Mouse (Mus musculus) neural tube, embryonic 15.5 days (tissue): ENCODE results near the gene Snap23. TPM values are rescaled to one million over a fixed set of nuclear protein-coding genes. Genes with fewer than 3 reads are reported as not detected.

Experiments used
- ATAC-seq: fragments of 200-750 bp; cut with Nextera tagmentation; 2 replicates; pipeline ENCODE4 v1.8.0; 2017; ENCODE audit warnings: mild to moderate bottlenecking, moderate TSS enrichment, moderate library complexity; ENCODE audit not compliant: low FRiP score
- H3K27ac ChIP-seq: fragments of 300-500 bp; sonication (generic); replicated peaks from 2 replicates; pipeline ENCODE4 v1.5.1; 2015; ENCODE audit warnings: mild to moderate bottlenecking, inconsistent platforms
- H3K27me3 ChIP-seq: fragments of 300-500 bp; sonication (generic); replicated peaks from 2 replicates; pipeline ENCODE4 v1.6.1; 2015; ENCODE audit warnings: inconsistent platforms
- H3K36me3 ChIP-seq: fragments of 300-500 bp; sonication (generic); 2 replicates; pipeline ENCODE4 v1.6.1; 2015; ENCODE audit warnings: inconsistent platforms
- H3K4me1 ChIP-seq: fragments of 300-500 bp; sonication (generic); 2 replicates; pipeline ENCODE4 v1.6.1; 2015; ENCODE audit warnings: inconsistent platforms
- H3K4me2 ChIP-seq: fragments of 300-500 bp; sonication (generic); 2 replicates; pipeline ENCODE4 v1.6.1; 2015; ENCODE audit warnings: inconsistent platforms, mild to moderate bottlenecking, moderate library complexity
- H3K4me3 ChIP-seq: fragments of 300-500 bp; sonication (generic); replicated peaks from 2 replicates; pipeline ENCODE4 v1.5.1; 2015; ENCODE audit warnings: mild to moderate bottlenecking, inconsistent platforms
- H3K9ac ChIP-seq: fragments of 300-500 bp; sonication (generic); replicated peaks from 2 replicates; pipeline ENCODE4 v1.6.1; 2015; ENCODE audit warnings: mild to moderate bottlenecking, inconsistent platforms
- H3K9me3 ChIP-seq: fragments of 300-500 bp; sonication (generic); replicated peaks from 2 replicates; pipeline ENCODE4 v1.6.1; 2016; ENCODE audit warnings: inconsistent platforms
- WGBS: fragments of 180-500 bp; shearing (Covaris S2); methylation state at CpG from one replicate; pipeline ENCODE4 v1.1.7; 2015; ENCODE audit warnings: mixed read lengths; 5-methylcytosine and 5-hydroxymethylcytosine counted together
- polyA plus RNA-seq: library from polyadenylated mRNA; unstranded; fragments of >200 nt; fragmentation: Nextera tagmentation; extraction: Ambion mirVana; gene quantifications from 2 replicates; pipeline ENCODE4 v1.2.1, GENCODE M21; 2015

The Snap23 gene
- polyA plus RNA-seq, 1 experiment from 2014 or later: 17.1 TPM

- peaks cover 55% of the 10 kb centered on the region for H3K36me3 ChIP-seq
- H3K27me3 ChIP-seq: no peaks in the 10 kb centered on the region
- no peak overlapping the region for H3K9ac ChIP-seq
- H3K4me2 ChIP-seq: no peak overlapping the region
- H3K4me3 ChIP-seq: no peak overlapping the region
- no peaks in the 10 kb centered on the region for H3K9me3 ChIP-seq
- no peak for ATAC-seq
- 96% methylated on average over 1 of the region's 1 CpGs for WGBS
- H3K27ac ChIP-seq: no peak overlapping the region
- H3K4me1 ChIP-seq: no peaks in the 10 kb centered on the region
These were observed 24.8 kb downstream of the Snap23 start for GRCm38 (mm10) chr2:120592227-120592626.

- H3K9me3 ChIP-seq: no peaks in the 10 kb centered on the region
- no peak overlapping the region for H3K9ac ChIP-seq
- WGBS: 91% methylated on average over 2 of the region's 2 CpGs
- H3K27me3 ChIP-seq: no peaks in the 10 kb centered on the region
- H3K27ac ChIP-seq: no peak overlapping the region
- H3K36me3 ChIP-seq: peaks cover 57% of the 10 kb centered on the region
- H3K4me3 ChIP-seq: no peak overlapping the region
- no peaks in the 10 kb centered on the region for H3K4me1 ChIP-seq
- no peak for ATAC-seq
- H3K4me2 ChIP-seq: no peak overlapping the region
These were observed 30.3 kb downstream of the Snap23 start for GRCm38 (mm10) chr2:120597734-120598133.

GRCm38 (mm10) chr2:120599506-120599905 is 32.0 kb downstream of the Snap23 start:
- Histone ChIP-seq H3K4me1 (no peaks in the 10 kb centered on the region), H3K9ac (no peak overlapping the region), H3K36me3 (peaks cover 60% of the 10 kb centered on the region), H3K9me3 (no peaks in the 10 kb centered on the region), H3K27ac (no peak overlapping the region), H3K4me2 (no peak overlapping the region), H3K4me3 (no peak overlapping the region), H3K27me3 (no peaks in the 10 kb centered on the region)
- WGBS: 94% methylated on average over 4 of the region's 4 CpGs
- no peak for ATAC-seq

GRCm38 (mm10) chr2:120606021-120606690 is 38.7 kb downstream of the Snap23 start:
- ATAC-seq: no peak
- Histone ChIP-seq H3K4me2 (no peak overlapping the region), H3K4me1 (peaks cover 21% of the 10 kb centered on the region), H3K4me3 (no peak overlapping the region), H3K9me3 (no peaks in the 10 kb centered on the region), H3K27me3 (no peaks in the 10 kb centered on the region), H3K27ac (no peak overlapping the region), H3K36me3 (peaks cover 16% of the 10 kb centered on the region), H3K9ac (no peak overlapping the region)
- WGBS: 90% methylated on average over 6 of the region's 6 CpGs

- H3K4me1 ChIP-seq: peaks cover 21% of the 10 kb centered on the region
- peaks cover 12% of the 10 kb centered on the region for H3K36me3 ChIP-seq
- peak within 1 kb of the TSS; percentile 82 for H3K4me2 ChIP-seq
- H3K9me3 ChIP-seq: no peaks in the 10 kb centered on the region
- peak within 1 kb of the TSS; percentile 93 for H3K27ac ChIP-seq
- H3K27me3 ChIP-seq: no peaks in the 10 kb centered on the region
- H3K9ac ChIP-seq: peak within 1 kb of the TSS; percentile 93
- peak; percentile 95 for ATAC-seq
- under 1% methylated on average over 52 of the region's 52 CpGs for WGBS
- peak within 1 kb of the TSS; percentile 95 for H3K4me3 ChIP-seq
These were observed 41.6 kb downstream of the Snap23 start, which contains the start of the genes Haus2 and Lrrc57 for GRCm38 (mm10) chr2:120608830-120609723. Gene Haus2 (plus strand): TSS chr2:120609383. Gene Lrrc57 (minus strand): TSS chr2:120609520.

- no peaks in the 10 kb centered on the region for H3K27me3 ChIP-seq
- H3K36me3 ChIP-seq: peaks cover 41% of the 10 kb centered on the region
- H3K4me3 ChIP-seq: no peak overlapping the region
- H3K9me3 ChIP-seq: no peaks in the 10 kb centered on the region
- 94% methylated on average over 5 of the region's 5 CpGs for WGBS
- no peak overlapping the region for H3K27ac ChIP-seq
- H3K9ac ChIP-seq: no peak overlapping the region
- no peaks in the 10 kb centered on the region for H3K4me1 ChIP-seq
- no peak overlapping the region for H3K4me2 ChIP-seq
- no peak for ATAC-seq
These were observed 49.0 kb downstream of the Snap23 start for GRCm38 (mm10) chr2:120616279-120617163.

- Histone ChIP-seq H3K27me3 (no peaks in the 10 kb centered on the region), H3K4me1 (no peaks in the 10 kb centered on the region), H3K36me3 (peaks cover 33% of the 10 kb centered on the region), H3K27ac (no peak overlapping the region), H3K9ac (no peak overlapping the region), H3K4me3 (no peak overlapping the region), H3K9me3 (no peaks in the 10 kb centered on the region), H3K4me2 (no peak overlapping the region)
- WGBS: 96% methylated on average over 1 of the region's 1 CpGs
- ATAC-seq: no peak
These were observed 52.1 kb downstream of the Snap23 start for GRCm38 (mm10) chr2:120619538-120619937.

GRCm38 (mm10) chr2:120622920-120623319 is 55.4 kb downstream of the Snap23 start:
- Histone ChIP-seq H3K9me3 (no peaks in the 10 kb centered on the region), H3K36me3 (peaks cover 17% of the 10 kb centered on the region), H3K4me2 (no peak overlapping the region), H3K27me3 (no peaks in the 10 kb centered on the region), H3K9ac (no peak overlapping the region), H3K27ac (no peak overlapping the region), H3K4me3 (no peak overlapping the region), H3K4me1 (no peaks in the 10 kb centered on the region)
- ATAC-seq: no peak

GRCm38 (mm10) chr2:120628076-120628865 is 60.8 kb downstream of the Snap23 start:
- Histone ChIP-seq H3K27me3 (no peaks in the 10 kb centered on the region), H3K4me3 (peak overlapping the region; percentile 71), H3K4me2 (peak overlapping the region; percentile 79), H3K4me1 (peaks cover 20% of the 10 kb centered on the region), H3K27ac (peak overlapping the region; percentile 79), H3K9ac (peak overlapping the region; percentile 36; the same call in 1 of the 2 replicates), H3K36me3 (0 out of 2 replicates have a peak, but pooled peaks cover 5% of the 10 kb centered on the region), H3K9me3 (no peaks in the 10 kb centered on the region)
- 29% methylated on average over 10 of the region's 10 CpGs for WGBS
- peak; percentile 45 for ATAC-seq

- peaks cover 7% of the 10 kb centered on the region; the same call in 1 of the 2 replicates for H3K36me3 ChIP-seq
- peak within 1 kb of the TSS; percentile 79 for H3K4me2 ChIP-seq
- peaks cover 20% of the 10 kb centered on the region for H3K4me1 ChIP-seq
- no peaks in the 10 kb centered on the region for H3K27me3 ChIP-seq
- peak within 1 kb of the TSS; percentile 61 for H3K9ac ChIP-seq
- H3K4me3 ChIP-seq: peak within 1 kb of the TSS; percentile 71
- peak; percentile 100 for ATAC-seq
- H3K9me3 ChIP-seq: no peaks in the 10 kb centered on the region
- WGBS: 3% methylated on average over 36 of the region's 36 CpGs
- peak within 1 kb of the TSS; percentile 79 for H3K27ac ChIP-seq
These were observed 61.6 kb downstream of the Snap23 start, which contains the start of gene Stard9 for GRCm38 (mm10) chr2:120628886-120629735. Gene Stard9 (plus strand): TSS chr2:120629121.
